Mouse (Mus musculus) lung, embryonic 15.5 days (tissue): ENCODE measurements at regions not wholly inside any gene's neighbourhood (a gene's known extent, or its start where the extent isn't known, plus 50 kb on each side); places are given as distances from the start of the nearest gene placed in this dataset.

Experiments used
- ATAC-seq: fragments of 200-750 bp; cut with Nextera tagmentation; 2 replicates; pipeline ENCODE4 v1.8.0; 2017; ENCODE audit warnings: moderate number of reproducible peaks, borderline replicate concordance; ENCODE audit not compliant: low FRiP score, low TSS enrichment; ENCODE audit errors: extremely low read depth
- H3K27ac ChIP-seq: fragments of 300-500 bp; sonication (generic); 2 replicates; pipeline ENCODE4 v1.5.1; 2015; ENCODE audit warnings: moderate library complexity, mild to moderate bottlenecking, inconsistent platforms
- H3K27me3 ChIP-seq: fragments of 300-500 bp; sonication (generic); 2 replicates; pipeline ENCODE4 v1.6.1; 2015; ENCODE audit warnings: inconsistent platforms
- H3K36me3 ChIP-seq: fragments of 300-500 bp; sonication (generic); 2 replicates; pipeline ENCODE4 v1.6.1; 2015; ENCODE audit warnings: inconsistent platforms
- H3K4me1 ChIP-seq: fragments of 300-500 bp; sonication (generic); 2 replicates; pipeline ENCODE4 v1.6.1; 2015; ENCODE audit warnings: inconsistent platforms
- H3K4me2 ChIP-seq: fragments of 300-500 bp; sonication (generic); 2 replicates; pipeline ENCODE4 v1.6.1; 2015; ENCODE audit warnings: inconsistent platforms, mild to moderate bottlenecking, moderate library complexity
- H3K4me3 ChIP-seq: fragments of 300-500 bp; sonication (generic); 2 replicates; pipeline ENCODE4 v1.5.1; 2015; ENCODE audit warnings: mild to moderate bottlenecking, inconsistent platforms
- H3K9ac ChIP-seq: fragments of 300-500 bp; sonication (generic); 2 replicates; pipeline ENCODE4 v1.6.1; 2015; ENCODE audit warnings: inconsistent platforms
- H3K9me3 ChIP-seq: fragments of 300-500 bp; sonication (generic); 2 replicates; pipeline ENCODE4 v1.6.1; 2016; ENCODE audit warnings: inconsistent platforms
- WGBS: fragments of 180-500 bp; shearing (Covaris S2); methylation state at CpG from one replicate; pipeline ENCODE4 v1.1.7; 2015; 5-methylcytosine and 5-hydroxymethylcytosine counted together

GRCm38 (mm10) chr2:79550432-79550831, 84.7 kb upstream of the Itprid2 start:
- H3K27ac ChIP-seq = no peak overlapping the region
- no peak for ATAC-seq
- no peak overlapping the region for H3K9ac ChIP-seq
- H3K27me3 ChIP-seq = no peaks in the 10 kb centered on the region
- no peak overlapping the region for H3K4me2 ChIP-seq
- H3K9me3 ChIP-seq = no peaks in the 10 kb centered on the region
- WGBS = 77% methylated on average over 3 of the region's 3 CpGs
- no peaks in the 10 kb centered on the region for H3K36me3 ChIP-seq
- no peak overlapping the region for H3K4me3 ChIP-seq
- H3K4me1 ChIP-seq = peaks cover 11% of the 10 kb centered on the region

GRCm38 (mm10) chr2:79552481-79552880, 82.7 kb upstream of the Itprid2 start:
- 77% methylated on average over 5 of the region's 5 CpGs for WGBS
- ATAC-seq = no peak
- H3K9me3 ChIP-seq = no peaks in the 10 kb centered on the region
- H3K27ac ChIP-seq = no peak overlapping the region
- H3K4me1 ChIP-seq = peaks cover 7% of the 10 kb centered on the region
- no peaks in the 10 kb centered on the region for H3K27me3 ChIP-seq
- H3K9ac ChIP-seq = no peak overlapping the region
- no peak overlapping the region for H3K4me3 ChIP-seq
- no peaks in the 10 kb centered on the region for H3K36me3 ChIP-seq
- no peak overlapping the region for H3K4me2 ChIP-seq

- no peaks in the 10 kb centered on the region for H3K4me1 ChIP-seq
- H3K36me3 ChIP-seq = no peaks in the 10 kb centered on the region
- no peaks in the 10 kb centered on the region for H3K27me3 ChIP-seq
- no peak for ATAC-seq
- H3K4me3 ChIP-seq = no peak overlapping the region
- H3K4me2 ChIP-seq = no peak overlapping the region
- no peaks in the 10 kb centered on the region for H3K9me3 ChIP-seq
- no peak overlapping the region for H3K9ac ChIP-seq
- no peak overlapping the region for H3K27ac ChIP-seq
- WGBS = 55% methylated on average over 2 of the region's 2 CpGs
Measured at GRCm38 (mm10) chr2:79555395-79555794, 79.8 kb upstream of the Itprid2 start.

- Histone ChIP-seq H3K36me3 (no peaks in the 10 kb centered on the region), H3K9me3 (no peaks in the 10 kb centered on the region), H3K4me1 (no peaks in the 10 kb centered on the region), H3K9ac (no peak overlapping the region), H3K27me3 (no peaks in the 10 kb centered on the region), H3K4me3 (no peak overlapping the region), H3K27ac (no peak overlapping the region), H3K4me2 (no peak overlapping the region)
- 74% methylated on average over 3 of the region's 3 CpGs for WGBS
- ATAC-seq = no peak
Measured at GRCm38 (mm10) chr2:79557361-79557760, 77.8 kb upstream of the Itprid2 start.

GRCm38 (mm10) chr2:79566280-79566933, 68.7 kb upstream of the Itprid2 start:
- no peak for ATAC-seq
- Histone ChIP-seq H3K9me3 (no peaks in the 10 kb centered on the region), H3K27me3 (no peaks in the 10 kb centered on the region), H3K27ac (no peak overlapping the region), H3K4me2 (no peak overlapping the region), H3K9ac (no peak overlapping the region), H3K36me3 (no peaks in the 10 kb centered on the region), H3K4me1 (no peaks in the 10 kb centered on the region), H3K4me3 (no peak overlapping the region)
- 37% methylated on average over 3 of the region's 3 CpGs for WGBS

GRCm38 (mm10) chr2:79567413-79567934, 67.7 kb upstream of the Itprid2 start:
- Histone ChIP-seq H3K27me3 (no peaks in the 10 kb centered on the region), H3K27ac (no peak overlapping the region), H3K9ac (no peak overlapping the region), H3K4me3 (no peak overlapping the region), H3K4me2 (no peak overlapping the region), H3K4me1 (no peaks in the 10 kb centered on the region), H3K36me3 (no peaks in the 10 kb centered on the region), H3K9me3 (no peaks in the 10 kb centered on the region)
- no peak for ATAC-seq
- WGBS = 76% methylated on average over 3 of the region's 3 CpGs

GRCm38 (mm10) chr2:79569663-79570062, 65.5 kb upstream of the Itprid2 start:
- H3K27me3 ChIP-seq = no peaks in the 10 kb centered on the region
- no peaks in the 10 kb centered on the region for H3K36me3 ChIP-seq
- ATAC-seq = no peak
- 91% methylated on average over 1 of the region's 1 CpGs for WGBS
- H3K4me3 ChIP-seq = no peak overlapping the region
- no peaks in the 10 kb centered on the region for H3K4me1 ChIP-seq
- H3K4me2 ChIP-seq = no peak overlapping the region
- H3K27ac ChIP-seq = no peak overlapping the region
- H3K9ac ChIP-seq = no peak overlapping the region
- no peaks in the 10 kb centered on the region for H3K9me3 ChIP-seq

GRCm38 (mm10) chr2:79571910-79572309, 63.2 kb upstream of the Itprid2 start:
- Histone ChIP-seq H3K27ac (no peak overlapping the region), H3K4me3 (no peak overlapping the region), H3K27me3 (no peaks in the 10 kb centered on the region), H3K4me2 (no peak overlapping the region), H3K9ac (no peak overlapping the region), H3K9me3 (no peaks in the 10 kb centered on the region), H3K36me3 (no peaks in the 10 kb centered on the region), H3K4me1 (no peaks in the 10 kb centered on the region)
- 81% methylated on average over 5 of the region's 5 CpGs for WGBS
- ATAC-seq = no peak

- no peaks in the 10 kb centered on the region for H3K9me3 ChIP-seq
- H3K36me3 ChIP-seq = no peaks in the 10 kb centered on the region
- no peak for ATAC-seq
- H3K27ac ChIP-seq = no peak overlapping the region
- H3K4me1 ChIP-seq = no peaks in the 10 kb centered on the region
- H3K9ac ChIP-seq = no peak overlapping the region
- no peak overlapping the region for H3K4me3 ChIP-seq
- whole genome bisulfite sequencing = 19% methylated on average over 6 of the region's 6 CpGs
- H3K4me2 ChIP-seq = no peak overlapping the region
- no peaks in the 10 kb centered on the region for H3K27me3 ChIP-seq
Measured at GRCm38 (mm10) chr2:79575074-79575473, 60.1 kb upstream of the Itprid2 start.

GRCm38 (mm10) chr2:79585022-79585774, 50.0 kb upstream of the Itprid2 start:
- 77% methylated on average over 7 of the region's 7 CpGs for WGBS
- H3K9me3 ChIP-seq = no peaks in the 10 kb centered on the region
- no peak for ATAC-seq
- no peak overlapping the region for H3K4me3 ChIP-seq
- no peak overlapping the region for H3K27ac ChIP-seq
- no peak overlapping the region for H3K4me2 ChIP-seq
- H3K4me1 ChIP-seq = no peaks in the 10 kb centered on the region
- no peaks in the 10 kb centered on the region for H3K27me3 ChIP-seq
- H3K9ac ChIP-seq = no peak overlapping the region
- H3K36me3 ChIP-seq = no peaks in the 10 kb centered on the region
